Mouse (Mus musculus): ENCODE data around the gene Kif6. TPM values are rescaled to one million over a fixed set of nuclear protein-coding genes. Genes with fewer than 3 reads are reported as not detected.

Gene Kif6
- total and polyA plus RNA-seq, 3 experiments: 2.1 to 2.6 (median 2.3) TPM

DNA sequence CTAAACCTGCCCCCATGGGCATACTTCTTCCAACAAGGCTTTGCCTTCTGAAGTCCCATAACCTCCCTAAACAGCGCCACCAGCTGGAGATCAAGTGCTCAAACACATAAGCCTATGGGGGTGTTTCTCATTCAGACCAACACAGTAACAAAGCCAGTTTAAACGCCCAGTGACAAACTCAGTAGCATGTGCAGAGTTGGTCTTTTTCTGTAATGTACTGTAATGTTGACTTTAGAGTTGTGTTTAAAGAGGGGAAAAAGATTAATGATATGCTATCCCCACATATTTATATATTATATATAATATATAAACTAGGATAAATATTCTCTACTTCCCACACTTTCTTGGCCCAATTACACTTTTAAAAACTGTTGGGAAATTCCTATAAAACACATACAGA, 34.0 kb downstream of the Kif6 start:
- H3K36me3 ChIP-seq (ENCODE audit: control insufficient read depth, insufficient read depth, low read length): no peaks in the 10 kb centered on the region
- H3K27ac ChIP-seq: no peak overlapping the region
- DNase-seq: no peak
- no peak overlapping the region for H3K4me3 ChIP-seq
- WGBS: 70% methylated on average over 2 of the region's 2 CpGs
- H3K79me2 ChIP-seq (replicated peaks; ENCODE audit: control insufficient read depth, insufficient read depth, low read length): no peaks in the 10 kb centered on the region
- H3K4me1 ChIP-seq (ENCODE audit: control insufficient read depth, insufficient read depth, low read length): no peaks in the 10 kb centered on the region
- intact Hi-C loops (cut with DNase I): no loop called here
- TF ChIP-seq CTCF (IDR thresholded peaks at IDR 0.05) (no peak), POLR2A (IDR thresholded peaks at IDR 0.05; ENCODE audit: insufficient read depth, low read depth, low read length) (no peak), EP300 (IDR thresholded peaks at IDR 0.05; ENCODE audit: insufficient read depth, low read depth, low read length) (no peak)
- no peak overlapping the region for H3K9ac ChIP-seq (ENCODE audit: low read depth, low read length)
- H3K27me3 ChIP-seq (ENCODE audit: control insufficient read depth, insufficient read depth, low read length): no peaks in the 10 kb centered on the region

- Histone ChIP-seq H3K9ac (ENCODE audit: low read depth, low read length) (no peak overlapping the region), H3K27ac (no peak overlapping the region), H3K4me1 (ENCODE audit: control insufficient read depth, insufficient read depth, low read length) (no peaks in the 10 kb centered on the region), H3K27me3 (ENCODE audit: control insufficient read depth, insufficient read depth, low read length) (no peaks in the 10 kb centered on the region), H3K4me3 (no peak overlapping the region), H3K79me2 (replicated peaks; ENCODE audit: control insufficient read depth, insufficient read depth, low read length) (no peaks in the 10 kb centered on the region), H3K36me3 (ENCODE audit: control insufficient read depth, insufficient read depth, low read length) (no peaks in the 10 kb centered on the region)
- TF ChIP-seq CTCF (IDR thresholded peaks at IDR 0.05): no peak
- no peak for TF ChIP-seq EP300 (IDR thresholded peaks at IDR 0.05; ENCODE audit: insufficient read depth, low read depth, low read length)
- WGBS: 83% methylated on average over 7 of the region's 7 CpGs
- intact Hi-C loops (cut with DNase I): no loop called here
- no peak for DNase-seq
Observed at GRCm38 (mm10) chr17:49649394-49649793, 34.5 kb downstream of the Kif6 start.

GRCm38 (mm10) chr17:49650366-49650765, 35.4 kb downstream of the Kif6 start:
- H3K27ac ChIP-seq: no peak overlapping the region
- no peaks in the 10 kb centered on the region for H3K27me3 ChIP-seq (ENCODE audit: control insufficient read depth, insufficient read depth, low read length)
- H3K4me1 ChIP-seq (ENCODE audit: control insufficient read depth, insufficient read depth, low read length): no peaks in the 10 kb centered on the region
- intact Hi-C loops (cut with DNase I): no loop called here
- 83% methylated on average over 4 of the region's 4 CpGs for WGBS
- TF ChIP-seq CTCF (IDR thresholded peaks at IDR 0.05) (peak; percentile 44), POLR2A (IDR thresholded peaks at IDR 0.05; ENCODE audit: insufficient read depth, low read depth, low read length) (no peak), EP300 (IDR thresholded peaks at IDR 0.05; ENCODE audit: insufficient read depth, low read depth, low read length) (no peak)
- no peaks in the 10 kb centered on the region for H3K36me3 ChIP-seq (ENCODE audit: control insufficient read depth, insufficient read depth, low read length)
- no peak for DNase-seq
- H3K4me3 ChIP-seq: no peak overlapping the region
- no peak overlapping the region for H3K9ac ChIP-seq (ENCODE audit: low read depth, low read length)
- H3K79me2 ChIP-seq (replicated peaks; ENCODE audit: control insufficient read depth, insufficient read depth, low read length): no peaks in the 10 kb centered on the region

DNA sequence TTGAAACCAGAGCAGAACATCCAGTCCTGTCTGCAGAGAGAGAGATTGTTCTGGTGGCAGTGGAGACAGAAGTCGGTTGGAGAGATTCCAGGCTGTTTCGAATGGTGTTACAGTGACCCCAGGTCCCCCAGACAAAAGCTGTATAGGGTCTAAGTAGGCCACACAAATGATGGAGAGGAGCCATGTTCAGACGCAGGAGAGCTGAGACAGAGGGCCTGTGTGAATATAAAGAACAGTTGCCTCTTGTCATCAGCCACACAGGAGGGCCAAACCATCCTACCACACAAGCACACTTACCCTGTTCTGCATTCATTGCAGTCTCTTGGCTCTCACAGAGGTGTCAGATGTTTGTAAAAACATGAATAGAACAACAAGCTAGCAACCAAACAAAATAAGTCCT, 37.4 kb downstream of the Kif6 start:
- no peak for DNase-seq
- TF ChIP-seq CTCF (IDR thresholded peaks at IDR 0.05) (no peak), POLR2A (IDR thresholded peaks at IDR 0.05; ENCODE audit: insufficient read depth, low read depth, low read length) (no peak), EP300 (IDR thresholded peaks at IDR 0.05; ENCODE audit: insufficient read depth, low read depth, low read length) (no peak)
- intact Hi-C loops (cut with DNase I): no loop called here
- no peak overlapping the region for H3K9ac ChIP-seq (ENCODE audit: low read depth, low read length)
- H3K79me2 ChIP-seq (replicated peaks; ENCODE audit: control insufficient read depth, insufficient read depth, low read length): no peaks in the 10 kb centered on the region
- no peaks in the 10 kb centered on the region for H3K4me1 ChIP-seq (ENCODE audit: control insufficient read depth, insufficient read depth, low read length)
- no peak overlapping the region for H3K27ac ChIP-seq
- no peak overlapping the region for H3K4me3 ChIP-seq
- no peaks in the 10 kb centered on the region for H3K36me3 ChIP-seq (ENCODE audit: control insufficient read depth, insufficient read depth, low read length)
- H3K27me3 ChIP-seq (ENCODE audit: control insufficient read depth, insufficient read depth, low read length): no peaks in the 10 kb centered on the region
- 68% methylated on average over 3 of the region's 3 CpGs for WGBS

DNA sequence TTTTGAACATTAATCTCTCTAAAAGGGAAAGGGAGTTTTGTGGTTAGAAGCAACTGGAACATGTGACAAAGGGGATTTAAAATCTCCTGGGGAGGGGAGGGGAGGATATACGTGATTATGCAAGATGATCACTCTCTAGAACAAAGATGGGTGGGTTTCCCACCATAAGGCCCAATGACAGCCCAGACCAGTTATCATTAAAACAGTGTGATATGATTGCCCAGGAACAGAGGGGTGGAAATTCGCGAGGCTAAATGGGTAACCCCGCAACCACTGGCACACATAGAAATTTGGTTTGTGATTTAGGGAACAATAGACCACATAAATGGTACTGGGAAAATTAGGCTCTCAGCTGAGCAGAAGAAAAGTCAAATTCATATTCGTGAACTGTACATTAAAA, 37.9 kb downstream of the Kif6 start:
- H3K27ac ChIP-seq: no peak overlapping the region
- H3K4me3 ChIP-seq: no peak overlapping the region
- WGBS: 80% methylated on average over 5 of the region's 5 CpGs
- H3K79me2 ChIP-seq (replicated peaks; ENCODE audit: control insufficient read depth, insufficient read depth, low read length): no peaks in the 10 kb centered on the region
- no peaks in the 10 kb centered on the region for H3K36me3 ChIP-seq (ENCODE audit: control insufficient read depth, insufficient read depth, low read length)
- no peaks in the 10 kb centered on the region for H3K4me1 ChIP-seq (ENCODE audit: control insufficient read depth, insufficient read depth, low read length)
- TF ChIP-seq EP300 (IDR thresholded peaks at IDR 0.05; ENCODE audit: insufficient read depth, low read depth, low read length): no peak
- TF ChIP-seq CTCF (IDR thresholded peaks at IDR 0.05): no peak
- H3K9ac ChIP-seq (ENCODE audit: low read depth, low read length): no peak overlapping the region
- intact Hi-C loops (cut with DNase I): no loop called here
- no peaks in the 10 kb centered on the region for H3K27me3 ChIP-seq (ENCODE audit: control insufficient read depth, insufficient read depth, low read length)
- no peak for DNase-seq

DNA sequence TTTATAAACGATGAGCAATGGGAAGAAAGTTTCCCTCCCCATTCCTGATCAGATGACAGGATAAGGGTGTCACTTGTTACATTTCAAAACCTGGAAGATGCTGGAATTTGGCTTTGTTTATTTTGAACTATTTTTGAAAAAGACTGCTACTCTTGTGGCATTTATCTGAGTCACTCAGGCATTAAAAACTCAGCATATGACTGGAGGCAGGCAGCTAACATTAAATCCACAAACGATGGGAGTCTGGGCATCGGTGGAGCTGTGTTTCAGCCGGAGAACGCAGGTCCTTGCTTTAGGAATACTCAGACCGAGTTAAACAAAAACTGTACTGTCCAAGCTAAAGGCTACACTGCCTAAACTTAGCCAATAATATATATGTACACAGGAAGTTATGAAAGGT, 46.7 kb downstream of the Kif6 start:
- intact Hi-C loops (cut with DNase I): no loop called here
- WGBS: 64% methylated on average over 6 of the region's 6 CpGs
- H3K27me3 ChIP-seq (ENCODE audit: control insufficient read depth, insufficient read depth, low read length): no peaks in the 10 kb centered on the region
- no peak overlapping the region for H3K27ac ChIP-seq
- H3K36me3 ChIP-seq (ENCODE audit: control insufficient read depth, insufficient read depth, low read length): no peaks in the 10 kb centered on the region
- H3K79me2 ChIP-seq (replicated peaks; ENCODE audit: control insufficient read depth, insufficient read depth, low read length): no peaks in the 10 kb centered on the region
- H3K9ac ChIP-seq (ENCODE audit: low read depth, low read length): no peak overlapping the region
- no peak for DNase-seq
- TF ChIP-seq POLR2A (IDR thresholded peaks at IDR 0.05; ENCODE audit: insufficient read depth, low read depth, low read length) (no peak), EP300 (IDR thresholded peaks at IDR 0.05; ENCODE audit: insufficient read depth, low read depth, low read length) (no peak), CTCF (IDR thresholded peaks at IDR 0.05) (no peak)
- H3K4me3 ChIP-seq: no peak overlapping the region
- no peaks in the 10 kb centered on the region for H3K4me1 ChIP-seq (ENCODE audit: control insufficient read depth, insufficient read depth, low read length)

Measured in heart, adult 2 months (tissue).